Mouse (Mus musculus): Measurements from ENCODE around the gene Prc1.

The Prc1 gene

DNA sequence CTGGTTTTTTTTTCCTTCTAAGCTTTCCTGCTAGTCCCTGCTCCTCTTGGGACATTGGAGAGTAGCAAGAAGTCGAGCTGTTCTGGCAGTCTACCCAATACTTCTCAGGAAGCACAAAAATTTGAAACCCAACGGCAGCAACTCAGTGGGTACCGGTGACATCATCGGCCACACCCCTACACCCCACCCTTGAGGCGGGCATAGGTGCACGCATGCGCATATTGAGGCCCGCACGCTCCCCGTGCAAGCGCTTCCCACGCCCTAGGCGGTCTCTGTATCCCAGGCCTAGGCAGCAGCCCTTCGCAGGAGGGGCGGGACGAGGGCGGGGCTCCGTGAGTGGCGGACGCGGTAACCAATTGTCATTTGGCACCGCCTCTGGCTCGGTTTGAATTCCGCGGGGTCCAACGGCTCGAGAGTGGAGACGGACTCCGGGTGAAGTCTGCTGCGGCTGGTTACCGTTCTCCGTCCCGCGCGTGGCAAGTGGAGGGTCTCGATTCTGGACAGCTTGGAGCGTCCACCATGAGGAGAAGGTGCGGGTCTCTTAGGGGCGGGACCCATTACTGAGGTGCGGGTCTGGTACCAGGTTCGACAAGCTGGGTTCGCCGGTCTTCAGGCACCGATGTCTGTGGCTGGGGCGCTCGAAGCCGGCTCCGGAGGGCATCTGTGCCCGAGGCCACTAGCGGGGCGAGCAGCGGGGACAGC, at the start of gene Prc1:
Gene Prc1, plus strand, starts transcription at position 389 of the 702 bp plus-strand sequence.
- DNase-seq, result peak; percentile 98

DNA sequence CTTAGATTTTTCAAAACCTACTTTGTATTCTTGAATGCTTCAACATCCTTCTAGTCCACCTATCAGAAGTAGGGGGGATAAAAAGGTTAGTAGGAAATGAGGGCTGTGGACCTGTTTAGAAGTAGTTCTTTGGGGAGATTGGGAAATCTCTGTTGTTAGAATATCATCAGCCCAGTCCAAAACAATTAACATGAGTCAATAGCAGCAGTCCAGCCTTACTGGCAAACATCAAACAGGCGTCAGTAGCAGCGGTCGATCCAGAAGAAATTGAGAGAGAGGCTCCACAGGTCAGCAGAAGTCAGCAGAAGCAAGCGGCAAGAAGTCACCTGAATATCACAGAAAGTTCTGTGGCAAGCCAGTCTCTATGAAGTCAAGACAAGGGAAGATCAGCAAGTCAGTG, 49.4 kb upstream of the Prc1 start:
- DNase-seq, result no peak

DNA sequence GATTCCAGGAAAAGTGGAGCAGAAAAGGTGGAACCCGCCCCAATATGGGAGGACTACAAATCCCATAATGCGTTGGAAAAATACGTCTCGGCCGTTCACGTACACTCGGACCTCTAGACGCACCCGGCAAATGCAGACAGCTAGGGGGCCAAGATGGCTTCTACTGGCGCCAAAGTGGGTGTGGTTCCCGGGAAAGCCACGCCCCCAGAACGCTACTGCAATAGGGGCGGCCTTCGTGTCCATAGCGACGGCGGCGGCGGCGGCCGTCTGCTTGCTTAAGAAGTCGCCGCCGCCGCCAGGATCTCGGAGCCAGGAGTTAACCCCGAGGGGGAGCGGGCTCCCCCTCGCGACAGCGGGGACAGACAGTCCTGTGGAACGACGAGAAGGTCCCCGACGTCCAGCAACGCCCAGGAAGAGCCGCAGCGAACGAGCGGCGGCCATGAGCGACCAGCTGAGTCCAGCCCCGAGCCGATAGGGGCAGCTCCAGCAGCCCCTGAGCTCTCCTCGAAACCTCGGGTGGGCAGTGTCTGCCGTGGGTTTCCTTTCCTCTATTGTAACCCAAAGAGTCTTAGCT, 48.0 kb upstream of the Prc1 start, which contains the start of gene Ttll13:
Gene Ttll13, plus strand, starts transcription at position 229 of the 574 bp plus-strand sequence.
- DNase-seq, result peak; percentile 99

DNA sequence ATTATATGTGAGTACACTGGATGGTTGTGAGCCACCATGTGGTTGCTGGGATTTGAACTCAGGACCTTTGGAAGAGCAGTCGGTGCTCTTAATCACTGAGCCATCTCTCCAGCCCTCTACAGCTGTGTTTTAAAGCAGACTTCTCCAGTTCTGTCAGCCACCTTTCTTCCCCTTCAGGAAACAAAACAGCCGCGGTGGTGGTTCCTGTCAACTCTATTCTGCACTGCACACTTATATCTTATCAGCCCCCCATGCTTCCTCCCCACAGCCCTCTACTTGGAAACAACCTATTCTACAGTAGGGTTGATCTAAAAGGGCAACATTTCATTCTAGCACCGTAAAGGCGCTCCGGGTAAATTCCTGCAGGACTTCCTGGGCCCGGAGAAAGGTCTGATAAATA, 47.4 kb upstream of the Prc1 start:
- DNase-seq, result no peak

DNA sequence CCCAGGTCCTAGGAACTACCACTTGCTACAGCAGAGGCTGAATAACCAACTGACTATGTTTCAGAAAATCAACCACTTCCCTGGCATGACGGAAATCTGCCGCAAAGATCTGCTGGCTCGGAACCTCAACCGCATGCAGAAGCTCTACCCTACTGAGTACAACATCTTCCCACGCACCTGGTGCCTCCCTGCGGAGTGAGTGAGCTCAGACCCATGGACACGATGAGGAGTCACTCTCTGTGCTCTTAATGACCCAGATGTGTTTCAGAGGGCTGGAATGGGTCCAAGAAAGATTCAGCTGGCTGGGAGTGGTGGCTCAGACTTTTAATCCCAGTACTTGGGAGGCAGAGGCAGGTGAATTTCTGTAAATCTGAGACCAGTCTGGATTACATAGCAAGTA, 41.8 kb upstream of the Prc1 start:
- DNase-seq, result no peak

DNA sequence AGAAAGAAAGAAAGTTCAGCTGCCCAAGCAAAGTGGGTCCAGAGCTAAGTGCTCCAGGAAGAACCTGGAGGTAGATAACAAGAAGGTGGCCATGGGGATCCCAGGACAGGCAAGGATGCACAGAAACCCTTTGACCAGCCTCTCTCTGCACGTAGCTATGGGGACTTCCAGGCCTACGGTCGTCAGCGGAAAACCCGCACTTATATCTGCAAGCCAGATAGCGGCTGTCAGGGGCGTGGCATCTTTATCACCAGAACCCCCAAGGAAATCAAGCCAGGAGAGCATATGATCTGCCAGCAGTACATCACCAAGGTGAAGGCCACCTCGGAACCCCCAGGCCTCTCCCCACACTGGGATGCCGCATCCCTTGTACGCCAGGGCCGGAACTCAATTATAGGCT, 41.4 kb upstream of the Prc1 start:
- DNase-seq, result no peak

DNA sequence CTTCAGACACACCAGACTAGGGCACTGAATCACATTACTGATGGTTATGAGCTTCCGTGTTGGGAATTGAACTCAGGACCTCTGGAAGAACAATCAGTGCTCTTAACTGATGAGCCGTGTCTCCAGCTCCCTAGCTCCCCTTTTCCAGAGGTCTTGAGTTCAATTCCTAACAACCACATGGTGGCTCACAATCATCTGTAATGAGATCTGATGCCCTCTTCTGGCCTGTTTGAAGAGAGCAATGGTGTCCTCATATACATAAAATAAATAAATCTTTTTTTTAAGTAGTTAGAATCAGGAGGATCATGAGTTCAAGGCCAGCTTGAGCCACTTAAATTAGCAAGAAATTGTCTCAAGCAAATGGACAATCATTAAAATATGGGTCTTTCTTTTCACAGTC, 38.3 kb upstream of the Prc1 start:
- no peak for DNase-seq

DNA sequence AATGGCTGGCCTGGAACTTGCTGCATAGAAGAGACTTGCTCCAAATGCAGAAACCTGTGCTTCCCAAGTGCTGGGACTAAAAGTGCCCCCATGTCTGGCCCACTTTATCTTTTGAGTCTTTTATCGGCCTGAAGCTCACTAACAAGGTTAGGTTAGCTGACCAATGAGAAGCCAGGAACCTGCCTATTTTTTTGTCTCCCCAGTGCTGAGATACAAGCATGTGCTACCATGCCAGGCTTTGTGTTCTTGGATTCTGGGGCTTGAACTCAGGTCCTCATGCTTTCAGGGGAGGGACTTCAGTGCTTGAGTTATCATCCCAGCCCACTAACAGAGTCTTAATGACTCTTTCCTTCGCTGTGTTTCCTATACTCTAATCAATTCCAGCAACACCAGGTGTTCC, 36.5 kb upstream of the Prc1 start:
- no peak for DNase-seq

DNA sequence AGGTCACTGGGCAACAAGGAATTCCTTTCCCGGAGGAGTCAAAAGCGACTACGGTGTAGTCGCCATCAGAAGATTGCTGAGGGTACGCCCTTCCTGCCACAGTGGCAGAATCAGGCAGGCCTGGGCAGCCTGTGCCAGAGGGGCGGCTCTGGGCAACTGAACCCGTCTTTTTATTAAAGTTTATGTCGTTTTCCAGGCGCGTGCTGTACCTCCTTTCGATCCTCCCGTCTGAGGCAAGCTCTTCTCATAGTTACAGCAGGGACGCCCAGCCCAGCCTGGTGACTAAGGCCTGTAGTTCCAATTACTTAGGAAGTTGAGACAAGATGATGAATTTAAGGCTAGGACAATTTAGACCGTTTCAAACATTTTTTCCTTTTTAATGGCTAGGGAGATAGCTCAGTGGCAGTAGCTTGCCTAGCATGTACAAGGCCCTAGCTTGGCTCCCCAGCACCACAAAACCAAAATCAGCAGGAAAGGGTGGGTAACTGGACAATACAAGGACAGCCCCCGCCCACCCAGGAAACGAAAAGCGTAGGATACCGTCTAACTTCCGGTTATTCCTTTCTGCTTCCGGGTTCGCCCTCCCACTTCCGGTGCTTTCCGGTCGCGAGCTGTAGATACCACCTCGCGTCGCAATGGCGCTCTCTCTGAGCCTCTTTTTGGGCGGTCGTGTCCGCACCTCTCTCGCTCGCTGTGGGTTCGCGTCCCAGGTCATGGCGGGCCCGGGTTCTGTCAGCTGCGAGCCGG, 33.5 kb upstream of the Prc1 start, which contains the start of gene Ngrn:
Gene Ngrn, plus strand, starts transcription at position 591 of the 747 bp plus-strand sequence.
- peak; percentile 94 for DNase-seq

DNA sequence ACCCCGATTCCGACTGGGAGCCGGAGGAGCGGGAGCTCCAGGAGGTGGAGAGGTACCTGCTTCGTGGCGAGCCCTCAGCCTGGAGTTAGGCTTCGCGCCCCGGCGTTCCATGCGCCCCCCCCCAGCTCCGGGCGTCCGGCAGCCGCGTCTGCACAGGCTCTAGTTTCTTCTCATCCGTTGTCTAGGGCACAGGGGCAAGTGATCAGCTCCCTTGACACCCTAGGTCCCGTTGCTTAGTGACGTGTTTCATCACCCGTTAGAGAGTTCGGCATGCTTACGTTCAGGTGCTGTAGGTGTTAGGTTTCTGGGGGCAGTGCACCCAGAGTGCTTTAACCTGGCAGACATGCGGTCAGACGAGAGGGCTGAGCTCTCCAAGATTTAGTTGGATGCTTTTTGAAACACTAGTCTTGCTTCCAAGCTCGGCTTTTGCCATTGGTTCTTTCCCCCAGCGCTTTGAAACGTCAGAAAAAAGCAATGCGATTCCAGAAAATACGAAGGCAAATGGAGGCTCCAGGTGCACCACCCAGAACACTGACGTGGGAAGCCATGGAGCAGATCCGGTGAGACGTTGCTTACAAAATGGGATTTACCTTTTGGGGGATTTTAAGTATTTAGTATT, 32.8 kb upstream of the Prc1 start:
- no peak for DNase-seq

DNA sequence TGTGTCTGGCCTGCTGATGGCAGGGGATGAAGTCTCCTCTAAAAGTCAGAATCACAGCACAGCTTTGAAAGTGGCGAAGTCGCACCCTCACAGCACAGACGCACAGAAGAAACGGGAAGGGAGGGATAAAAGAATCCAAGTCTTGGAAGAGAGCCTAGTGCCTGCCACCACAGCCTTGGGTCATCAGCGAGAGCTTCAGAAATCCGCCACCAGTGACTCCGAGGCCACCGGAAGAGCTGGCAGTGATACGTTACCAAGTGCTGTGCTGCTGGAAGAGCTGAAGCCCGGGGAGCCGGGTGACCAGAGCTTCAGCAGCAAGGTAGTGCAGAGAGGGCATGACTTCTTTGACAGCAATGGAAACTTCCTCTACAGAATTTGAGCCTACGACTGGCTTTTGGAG, 29.6 kb upstream of the Prc1 start:
- no peak for DNase-seq

DNA sequence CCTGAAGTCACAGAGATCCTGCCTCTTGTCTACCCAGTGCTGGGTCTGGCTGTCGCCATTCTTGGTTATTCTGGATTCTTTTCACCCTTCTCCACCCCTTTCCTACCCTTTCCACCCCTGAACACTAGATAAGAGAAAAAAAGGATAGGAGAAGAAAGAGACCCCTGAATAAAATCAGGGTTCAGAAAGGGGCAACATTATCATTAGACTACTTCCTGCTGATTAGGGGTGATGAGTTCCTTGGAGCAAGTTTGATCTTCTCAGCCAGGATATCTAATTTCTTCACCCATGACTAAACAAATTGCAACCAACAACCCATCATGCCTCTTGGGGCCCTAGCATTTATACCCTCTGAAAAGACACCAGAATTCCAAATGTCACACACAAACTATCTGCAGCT, 26.5 kb upstream of the Prc1 start:
- no peak for DNase-seq

DNA sequence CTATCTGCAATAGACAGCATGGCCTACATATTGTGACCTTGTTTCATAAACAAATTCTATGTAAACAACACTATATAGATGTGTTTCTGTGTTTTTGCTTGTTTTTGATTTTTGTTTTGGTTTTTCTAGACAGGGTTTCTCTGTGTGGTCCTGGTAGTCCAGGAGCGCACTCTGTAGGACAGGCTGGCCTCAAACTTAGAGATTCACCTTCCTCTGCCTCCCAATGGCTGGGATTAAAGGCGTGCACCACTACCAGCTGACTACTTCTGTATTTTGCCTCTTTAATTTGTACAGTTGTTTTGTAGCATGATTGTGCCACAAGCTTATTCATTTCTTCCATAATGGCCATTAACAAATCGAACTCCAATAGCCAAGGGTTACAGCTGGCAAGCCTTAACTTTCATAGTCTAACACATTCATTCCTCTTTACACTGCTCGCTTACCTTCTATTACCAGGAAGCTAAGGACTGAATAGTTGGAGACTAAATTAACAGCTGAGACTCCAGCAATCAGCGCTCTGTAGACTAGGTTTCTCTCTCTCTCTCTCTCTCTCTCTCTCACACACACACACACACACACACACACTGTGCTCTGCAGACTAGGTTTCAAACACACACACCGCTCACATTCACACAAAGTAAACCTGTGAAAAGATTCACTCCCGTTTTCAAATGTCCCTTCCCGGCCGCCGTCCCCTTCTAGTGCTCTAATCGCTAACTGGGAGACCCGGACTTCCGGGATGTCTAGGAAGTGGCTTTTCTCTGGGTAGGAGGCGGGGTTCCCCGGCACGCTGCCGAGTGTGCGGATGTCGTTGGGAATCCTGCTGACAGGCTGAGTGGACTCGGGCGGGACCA, 25.1 kb upstream of the Prc1 start, which contains the start of gene Vps33b:
Gene Vps33b, plus strand, starts transcription at position 753 of the 854 bp plus-strand sequence.
- peak; percentile 98 for DNase-seq

DNA sequence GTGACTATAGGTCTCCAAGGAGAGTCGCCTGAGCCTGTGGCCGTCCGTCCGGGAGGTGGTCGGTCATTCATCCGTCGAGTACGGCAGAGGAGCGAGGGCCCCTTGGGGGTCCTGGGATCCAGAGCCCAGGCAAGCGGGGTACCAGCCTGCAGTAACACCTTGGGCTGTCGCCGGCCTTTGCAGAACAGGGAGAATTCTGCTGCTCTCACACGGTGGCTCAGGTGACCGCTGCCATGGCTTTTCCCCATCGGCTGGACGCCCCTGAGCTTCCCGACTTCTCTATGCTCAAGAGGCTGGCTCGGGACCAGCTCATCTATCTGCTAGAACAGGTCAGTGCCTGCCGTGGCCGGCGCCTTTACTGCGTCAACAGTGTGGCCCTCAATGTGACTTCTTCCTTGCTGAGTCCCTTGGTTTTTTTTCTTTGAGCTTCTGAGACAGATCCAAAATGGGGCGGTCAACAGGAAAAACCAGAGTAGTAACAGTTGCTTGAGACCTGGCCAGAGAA, 24.4 kb upstream of the Prc1 start:
- DNase-seq, result no peak

DNA sequence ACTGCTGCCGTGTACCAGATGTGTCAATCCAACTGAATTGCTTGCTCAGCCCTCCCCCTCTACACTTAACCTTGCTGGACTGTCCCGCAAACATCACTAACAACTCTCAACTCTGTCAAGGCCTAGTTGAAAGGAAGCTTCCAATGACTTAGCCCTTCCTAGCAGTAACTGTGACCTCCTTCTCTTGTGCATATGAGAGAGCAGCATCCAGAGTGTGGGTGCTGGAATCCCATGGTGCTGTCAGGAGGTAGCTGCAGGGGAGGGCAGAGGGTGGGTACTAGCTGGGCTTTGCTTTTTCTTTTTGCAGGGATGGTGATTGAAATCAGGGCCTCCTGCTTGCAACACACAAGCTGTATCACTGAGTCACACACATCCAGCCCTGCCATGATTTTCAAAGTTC, 20.8 kb upstream of the Prc1 start:
- no peak for DNase-seq

DNA sequence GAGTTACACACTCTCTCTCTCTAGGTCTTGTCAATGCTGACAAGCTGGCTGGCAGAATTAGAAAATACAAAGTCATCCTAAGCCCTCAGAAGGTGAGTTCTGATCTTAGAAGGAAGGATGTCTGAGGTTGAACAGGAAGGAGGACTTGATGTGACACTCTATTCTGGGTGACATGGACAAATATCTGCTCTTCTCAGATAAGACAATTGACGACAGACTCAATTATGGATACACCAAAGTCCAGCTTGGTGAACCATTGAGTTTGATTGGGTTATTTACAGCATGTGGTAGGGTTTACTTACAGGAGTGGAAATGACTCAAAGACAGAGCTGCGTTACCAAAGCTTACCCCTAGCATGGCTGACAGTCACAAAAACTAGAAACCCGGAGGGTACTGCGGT, 17.9 kb upstream of the Prc1 start:
- no peak for DNase-seq

DNA sequence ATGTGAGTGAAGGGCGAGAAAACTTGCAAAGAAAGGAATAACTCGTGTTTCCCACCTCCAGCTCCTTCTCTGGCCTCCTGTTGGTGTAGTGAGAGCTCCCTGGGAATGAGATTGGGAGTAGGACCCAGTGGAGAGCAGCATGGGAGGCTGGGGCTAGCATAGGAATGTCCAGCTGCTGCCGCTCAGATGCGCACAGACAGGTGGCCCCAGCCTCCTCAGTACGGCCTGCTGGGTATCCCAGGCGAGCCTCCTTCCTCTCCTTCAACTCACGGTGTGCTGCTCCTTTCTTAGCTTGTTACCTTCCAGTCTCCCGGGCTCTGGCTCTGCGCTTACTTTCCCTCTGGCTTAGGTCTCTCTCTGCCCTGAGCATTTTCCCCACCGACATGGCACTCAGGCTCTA, 14.2 kb upstream of the Prc1 start:
- DNase-seq, result no peak

DNA sequence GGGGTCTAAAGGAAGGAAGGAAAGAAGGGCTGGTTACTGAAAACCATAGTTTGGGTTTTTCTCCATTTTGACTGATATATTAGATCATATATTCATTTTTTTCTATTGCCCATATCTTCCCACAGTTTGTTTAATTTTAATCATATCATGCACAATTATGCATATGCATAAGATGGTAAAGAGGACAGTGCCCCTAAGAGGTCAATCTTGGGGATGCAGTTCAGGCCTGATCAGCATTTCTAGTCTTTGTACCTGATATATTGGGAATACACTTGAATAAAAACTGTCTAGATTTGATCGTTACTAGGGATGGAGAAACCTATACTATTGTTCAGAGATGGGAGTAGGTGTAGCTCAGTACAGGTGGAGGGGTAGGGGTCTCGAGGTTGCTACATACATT, 13.3 kb upstream of the Prc1 start:
- DNase-seq, result no peak

DNA sequence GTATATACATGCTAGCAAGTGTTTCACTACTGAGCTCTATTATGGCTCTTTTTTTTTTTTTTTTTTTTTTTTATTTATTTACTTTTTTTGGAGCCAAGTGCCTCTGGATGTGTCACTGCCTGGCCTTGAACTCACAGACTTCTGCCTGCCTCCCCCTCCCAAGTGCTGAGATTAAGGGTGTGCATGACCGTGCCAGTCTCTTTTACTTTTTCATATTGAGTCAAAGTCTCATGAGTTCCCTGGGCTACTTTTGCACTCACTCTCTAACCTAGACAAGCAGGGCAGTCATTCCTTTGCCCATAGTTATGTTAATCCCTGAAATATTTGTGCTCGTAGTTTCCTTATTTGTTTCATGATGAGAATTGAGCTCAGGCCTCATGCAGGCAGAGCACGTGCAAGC, 12.6 kb upstream of the Prc1 start:
- no peak for DNase-seq

DNA sequence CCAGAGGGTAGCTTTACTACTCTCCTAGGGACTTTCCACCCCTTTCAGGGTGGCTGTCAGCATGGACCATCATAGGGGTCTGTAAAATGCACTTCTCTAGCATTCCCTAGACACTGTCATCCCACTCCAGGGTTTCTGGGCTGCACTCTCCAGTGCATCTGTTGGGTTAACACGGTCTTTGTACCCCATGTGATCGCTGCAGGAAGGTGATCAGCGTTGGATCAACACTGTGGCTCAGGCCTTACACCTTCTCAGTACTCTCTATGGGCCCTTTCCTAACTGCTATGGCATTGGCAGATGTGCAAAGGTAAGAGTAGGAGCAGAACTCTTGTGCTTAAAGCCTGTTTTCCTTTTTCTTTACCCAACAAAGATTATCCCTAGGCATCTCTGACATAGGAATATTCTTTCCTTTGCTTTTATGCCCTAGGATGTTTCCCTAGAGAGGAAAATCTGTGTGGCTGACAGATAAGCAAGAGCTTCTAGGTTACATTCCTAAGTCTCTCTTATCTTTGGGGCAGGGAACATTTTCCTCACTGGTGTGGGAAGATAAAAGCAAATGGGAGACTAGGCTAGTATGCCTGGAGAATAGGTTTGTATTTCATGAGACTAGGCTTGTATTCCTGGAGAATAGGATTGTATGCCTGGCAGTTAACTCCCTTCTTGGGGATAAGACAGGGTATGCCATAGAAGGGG, 10.9 kb upstream of the Prc1 start:
- no peak for DNase-seq

DNA sequence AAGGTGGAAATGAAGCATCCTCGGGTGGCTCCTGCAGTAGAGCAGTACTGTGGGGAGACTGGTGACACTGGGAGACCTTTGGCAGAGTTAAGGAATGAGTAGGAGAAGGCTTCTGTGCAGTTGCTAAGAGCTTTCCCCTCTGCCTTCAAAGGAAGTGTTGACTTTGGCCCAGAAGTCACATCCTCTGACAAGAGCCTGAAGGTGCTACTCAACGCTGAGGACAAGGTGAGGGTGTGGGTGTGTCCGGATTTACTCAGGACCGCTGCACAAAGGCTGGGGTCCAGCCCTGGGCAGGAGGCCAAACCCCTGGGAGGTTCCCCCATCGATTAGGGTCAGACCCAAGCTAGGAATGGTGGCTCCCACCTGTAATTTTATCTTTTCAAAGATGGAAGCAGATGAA, 9.9 kb upstream of the Prc1 start:
- no peak for DNase-seq

DNA sequence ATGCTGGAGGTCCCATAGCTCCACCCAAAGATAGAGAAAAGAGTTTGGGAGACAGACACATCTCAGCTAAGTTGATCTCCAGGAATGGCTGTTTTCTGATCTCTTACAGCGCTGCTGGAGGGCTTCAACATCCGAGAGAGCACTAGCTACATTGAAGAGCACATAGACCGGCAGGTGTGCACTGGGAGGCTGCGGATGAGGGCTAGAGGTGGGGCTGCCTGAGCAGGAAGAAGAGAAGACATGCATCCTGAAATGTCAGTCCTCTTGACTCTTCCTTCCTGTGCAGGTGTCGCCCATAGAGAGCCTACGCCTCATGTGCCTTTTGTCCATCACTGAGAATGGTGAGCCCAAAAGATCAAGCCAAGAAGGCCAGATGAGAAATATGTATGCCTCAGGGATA, 8.5 kb upstream of the Prc1 start:
- no peak for DNase-seq

All from retina, postnatal 1 day (tissue).